Mouse (Mus musculus): Measurements from ENCODE around the gene Eme1.

DNA sequence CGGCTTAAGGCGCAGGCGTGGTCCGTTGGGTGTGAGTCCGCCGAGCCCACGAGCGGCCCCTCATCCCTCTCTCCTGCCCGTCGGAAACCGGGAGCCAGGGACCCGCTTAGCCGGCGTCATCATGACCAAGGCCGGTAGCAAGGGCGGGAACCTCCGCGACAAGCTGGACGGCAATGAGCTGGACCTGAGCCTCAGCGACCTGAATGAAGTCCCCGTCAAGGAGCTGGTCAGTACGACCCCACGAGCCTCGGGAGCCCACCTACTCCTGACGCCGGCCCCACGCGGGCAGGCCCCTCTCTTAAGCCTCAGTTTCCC lies 23.9 kb downstream of the Eme1 start:
- no peak for TF ChIP-seq CTCF (IDR thresholded peaks at IDR 0.05; ENCODE audit: borderline replicate concordance, control insufficient read depth, extremely low read depth, insufficient read depth, low read length, poor library complexity)
- TF ChIP-seq POLR2A (IDR thresholded peaks at IDR 0.05; ENCODE audit: control insufficient read depth, extremely low read depth, insufficient read depth, low read length, poor library complexity) = no peak
